Mouse (Mus musculus) adrenal gland, postnatal 4 days (tissue): ENCODE results near the gene Fgfbp1. TPM values are rescaled to one million over a fixed set of nuclear protein-coding genes. Genes with fewer than 3 reads are reported as not detected.
A peak's percentile ranks its signal among the peaks of the same experiment; 100 is the strongest.

Experiments used
- DNase-seq, 2 experiments: peaks; one replicate each; pipeline ENCODE4 v3.0.0; 2021 to 2022; ENCODE audit warnings: low spot score in 2 of 2, mixed read lengths in 2 of 2
- long read RNA-seq, 2 experiments: library from polyadenylated mRNA; stranded (forward); transcript quantifications; one replicate each; pipeline ENCODE4 v2.0.0; 2021
- total RNA-seq, 2 experiments: library from RNA; stranded (reverse); gene quantifications; 2 replicates each; pipeline ENCODE4 v1.2.3; 2021

Gene Fgfbp1
- under 1 TPM in 1 of 2 experiments, not detected in 1; 0.56 TPM for total RNA-seq
- long read RNA-seq, experiment 1 = 0 reads
- long read RNA-seq, experiment 2 = 0 reads

GRCm38 (mm10) chr5:43981620-43982019 is at the start of gene Fgfbp1:
Fgfbp1 (minus strand) TSS chr5:43981779.
- DNase-seq = no peak

GRCm38 (mm10) chr5:43998295-43998989 is 16.9 kb upstream of the Fgfbp1 start:
- no peak for DNase-seq

GRCm38 (mm10) chr5:43997626-43998025 is 16.0 kb upstream of the Fgfbp1 start:
- no peak for DNase-seq

- no peak for DNase-seq
These were observed 14.6 kb upstream of the Fgfbp1 start for GRCm38 (mm10) chr5:43996162-43996561.

- no peak for DNase-seq
These were observed 13.4 kb upstream of the Fgfbp1 start for GRCm38 (mm10) chr5:43994981-43995380.

- DNase-seq = peak in 1 of 2 experiments; percentile 46
These were observed 8.7 kb upstream of the Fgfbp1 start for GRCm38 (mm10) chr5:43990316-43990715.

GRCm38 (mm10) chr5:43989017-43989416 is 7.4 kb upstream of the Fgfbp1 start:
- DNase-seq = no peak

GRCm38 (mm10) chr5:43986212-43986611 is 4.6 kb upstream of the Fgfbp1 start:
- DNase-seq = no peak

GRCm38 (mm10) chr5:43982896-43983295 is 1.3 kb upstream of the Fgfbp1 start:
- DNase-seq = no peak

GRCm38 (mm10) chr5:43980397-43980796 is 1.2 kb downstream of the Fgfbp1 start:
- no peak for DNase-seq

GRCm38 (mm10) chr5:43976821-43977561 is 4.6 kb downstream of the Fgfbp1 start:
- DNase-seq = no peak

- DNase-seq = no peak
These were observed 7.4 kb downstream of the Fgfbp1 start for GRCm38 (mm10) chr5:43974166-43974565.

- no peak for DNase-seq
These were observed 10.4 kb downstream of the Fgfbp1 start for GRCm38 (mm10) chr5:43971156-43971555.

GRCm38 (mm10) chr5:43970532-43970931 is 11.0 kb downstream of the Fgfbp1 start:
- no peak for DNase-seq

- DNase-seq = no peak
These were observed 12.9 kb downstream of the Fgfbp1 start for GRCm38 (mm10) chr5:43968634-43969033.

- DNase-seq = no peak
These were observed 20.5 kb downstream of the Fgfbp1 start for GRCm38 (mm10) chr5:43961056-43961455.

- no peak for DNase-seq
These were observed 21.6 kb downstream of the Fgfbp1 start for GRCm38 (mm10) chr5:43959884-43960440.

GRCm38 (mm10) chr5:43953241-43953640 is 28.3 kb downstream of the Fgfbp1 start:
- no peak for DNase-seq

GRCm38 (mm10) chr5:43948748-43949275 is 32.8 kb downstream of the Fgfbp1 start:
- peak in 1 of 2 experiments; percentile 7 for DNase-seq

- DNase-seq = peak; percentile 4 to 17
These were observed 33.4 kb downstream of the Fgfbp1 start for GRCm38 (mm10) chr5:43948111-43948743.

GRCm38 (mm10) chr5:43947330-43947977 is 34.1 kb downstream of the Fgfbp1 start:
- DNase-seq = no peak
